Comparison of ENCODE assay signal across 12 mouse cellular contexts in genomic region chr2:173152436-173153151, GRCm38 (mm10). TPM values are rescaled to one million over a fixed set of nuclear protein-coding genes. Genes with fewer than 3 reads are reported as not detected.
DNase-seq lines count a peak whose midpoint lies in the region; ATAC-seq and TF ChIP-seq lines count a peak whose summit lies in the region.
"Had no signal": no experiment of that assay in that cellular context is flagged by ENCODE, and none has a peak within 500 bp of the region (broad histone marks: within the 10 kb centered on the region; RNA-seq: fewer than 3 reads in every experiment).

Gene Pck1 (plus strand): TSS chr2:173153048.

- peak within 1 kb of the TSS; percentile 57 for H3K4me2 ChIP-seq in intestine, postnatal 0 days (replicated peaks; ENCODE audit: low read depth)
- H3K4me2 ChIP-seq: embryonic facial prominence, embryonic 13.5 days had no signal

- peak within 1 kb of the TSS; percentile 32 for H3K4me3 ChIP-seq in intestine, postnatal 0 days (ENCODE audit: low read depth, low read length)
- H3K4me3 ChIP-seq in limb, embryonic 10.5 days: no peak within 1 kb of the TSS
- H3K4me3 ChIP-seq: embryonic facial prominence, embryonic 13.5 days had no signal

- H3K27ac ChIP-seq in intestine, postnatal 0 days (ENCODE audit: low read depth, low read length): peak within 1 kb of the TSS; percentile 90
- H3K27ac ChIP-seq in limb, embryonic 10.5 days: no peak within 1 kb of the TSS
- H3K27ac ChIP-seq: embryonic facial prominence, embryonic 13.5 days had no signal

- no peaks in the 10 kb centered on the region for H3K27me3 ChIP-seq in intestine, postnatal 0 days (replicated peaks; ENCODE audit: control insufficient read depth, insufficient read depth, low read length)
- no peaks in the 10 kb centered on the region for H3K27me3 ChIP-seq in limb, embryonic 10.5 days (ENCODE audit: low read depth, poor library complexity, severe bottlenecking)
- H3K27me3 ChIP-seq: embryonic facial prominence, embryonic 13.5 days had no signal

- WGBS in intestine, postnatal 0 days: 28% methylated on average over 13 of the region's 13 CpGs
- 19% methylated on average over 13 of the region's 13 CpGs for WGBS in large intestine, adult 2 months
- WGBS in limb, embryonic 10.5 days: 88% methylated on average over 13 of the region's 13 CpGs

- peak; percentile 21; the same call in 1 of the 2 replicates for TF ChIP-seq CTCF in intestine, postnatal 0 days (IDR thresholded peaks at IDR 0.05; ENCODE audit: low read depth)

- peak; percentile 87 for ATAC-seq in intestine, postnatal 0 days

- peaks cover 7% of the 10 kb centered on the region; the same call in 1 of the 2 replicates for H3K4me1 ChIP-seq in intestine, postnatal 0 days (replicated peaks; ENCODE audit: control insufficient read depth, insufficient read depth, low read length)
- 0 out of 2 replicates have a peak, but pooled peaks cover 4% of the 10 kb centered on the region for H3K4me1 ChIP-seq in limb, embryonic 10.5 days
- H3K4me1 ChIP-seq: embryonic facial prominence, embryonic 13.5 days had no signal

- DNase-seq in ovary, postnatal 36 days (ENCODE audit: low spot score): peak; percentile 32
- DNase-seq in ovary, postnatal 14 days (ENCODE audit: low spot score): no peak
- peak; percentile 93 for DNase-seq in large intestine, adult 2 months (ENCODE audit: low read depth, low spot score)
- DNase-seq in yolk sac, embryonic 10.5 days (ENCODE audit: low spot score): peak; percentile 87
- DNase-seq in limb, embryonic 10.5 days (ENCODE audit: low spot score): no peak
- no peak for DNase-seq in spleen, postnatal 14 days (ENCODE audit: low spot score in 2 of 2)
- no peak for DNase-seq in right cerebral cortex, postnatal 25 days
- DNase-seq: cerebellum, adult 9-10 months; thymus, postnatal 14 days had no signal

- peaks cover 22% of the 10 kb centered on the region; the same call in 1 of the 2 replicates for H3K36me3 ChIP-seq in intestine, postnatal 0 days (ENCODE audit: control insufficient read depth, insufficient read depth)
- no peaks in the 10 kb centered on the region for H3K36me3 ChIP-seq in limb, embryonic 10.5 days
- H3K36me3 ChIP-seq: embryonic facial prominence, embryonic 13.5 days had no signal

- peak within 1 kb of the TSS; percentile 79 for H3K9ac ChIP-seq in intestine, postnatal 0 days (ENCODE audit: low read depth, low read length)
- H3K9ac ChIP-seq: embryonic facial prominence, embryonic 13.5 days had no signal

- no peaks in the 10 kb centered on the region for H3K9me3 ChIP-seq in intestine, postnatal 0 days (ENCODE audit: control insufficient read depth)
- no peaks in the 10 kb centered on the region for H3K9me3 ChIP-seq in limb, embryonic 10.5 days (replicated peaks)
- H3K9me3 ChIP-seq: embryonic facial prominence, embryonic 13.5 days had no signal

RNA-seq across cellular contexts. Expression of gene Pck1, which starts in this region (rescaled TPM):
- polyA plus RNA-seq in intestine, postnatal 0 days (2015; fragmentation: Nextera tagmentation; extraction: Ambion mirVana): 249 and 336 TPM in 2 replicates
- 6.6 and 48.2 TPM in 2 replicates for polyA plus RNA-seq in large intestine, adult 2 months (2012; rRNA removed)
- not detected in 2 replicates for polyA plus RNA-seq in limb, embryonic 10.5 days (2016; fragmentation: Nextera tagmentation; extraction: Ambion mirVana)
- polyA plus RNA-seq: embryonic facial prominence, embryonic 13.5 days; hindbrain, embryonic 11.5 days had no signal

Comparison
In these comparisons a context has a peak if more than half of its experiments do, and no peak if none do; other contexts are left out.
1. DNase-seq: peak in ovary, postnatal 36 days (single experiment), large intestine, adult 2 months (single experiment) and yolk sac, embryonic 10.5 days (single experiment); none in ovary, postnatal 14 days (single experiment), limb, embryonic 10.5 days (single experiment), spleen, postnatal 14 days (0 of 2) and right cerebral cortex, postnatal 25 days (single experiment).